Mouse (Mus musculus) ES-E14 (cell line): ENCODE measurements around the gene Rap2a.

Experiments
- CHD2 ChIP-seq: IDR thresholded peaks from 2 replicates; pipeline ENCODE4 v1.6.1; 2014; ENCODE audit warnings: mild to moderate bottlenecking, low read depth, low read length, inconsistent platforms
- ZC3H11A ChIP-seq: IDR thresholded peaks from 2 replicates; pipeline ENCODE4 v1.6.1; 2012; ENCODE audit warnings: low read depth, mild to moderate bottlenecking, inconsistent platforms, low read length, borderline replicate concordance

DNA sequence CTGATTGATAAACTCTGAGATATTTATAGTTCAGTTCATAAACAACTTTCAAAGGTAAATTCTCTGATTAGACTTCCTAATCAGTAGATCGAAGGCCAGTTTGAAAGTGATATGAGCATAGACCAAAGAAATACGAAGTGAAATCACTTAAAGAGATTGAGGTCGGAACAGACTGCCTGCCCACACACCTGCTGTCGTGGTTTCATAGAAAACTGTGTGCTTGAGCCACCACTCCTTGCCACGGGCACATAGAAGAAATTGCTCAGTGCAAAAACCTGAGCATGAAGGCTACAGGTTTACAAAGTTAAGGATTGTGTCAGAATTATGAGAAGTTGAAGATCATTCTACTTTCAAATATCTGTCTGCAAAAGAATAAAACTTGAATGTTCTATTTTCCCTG, 49.7 kb upstream of the Rap2a start:
- TF ChIP-seq CHD2 (no peak), ZC3H11A (no peak)
